Mouse (Mus musculus) hindbrain, embryonic 12.5 days (tissue): ENCODE results near the gene Ppil1. TPM values are rescaled to one million over a fixed set of nuclear protein-coding genes. Genes with fewer than 3 reads are reported as not detected.
"Not testable (repeated sequence)": the region's sequence is repeated elsewhere in the genome, so short reads cannot be mapped to it uniquely, and the experiment has no call there.

ENCODE experiments used
- ATAC-seq: fragments of 200-750 bp; cut with Nextera tagmentation; 2 replicates; pipeline ENCODE4 v1.8.0; 2017; ENCODE audit warnings: moderate TSS enrichment; ENCODE audit not compliant: low FRiP score
- H3K27ac ChIP-seq: fragments of 300-500 bp; sonication (generic); 2 replicates; pipeline ENCODE4 v1.5.1; 2016; ENCODE audit warnings: mild to moderate bottlenecking
- H3K27me3 ChIP-seq: fragments of 300-500 bp; sonication (generic); 2 replicates; pipeline ENCODE4 v1.6.1; 2016; ENCODE audit warnings: mild to moderate bottlenecking
- H3K36me3 ChIP-seq: fragments of 300-500 bp; sonication (generic); 2 replicates; pipeline ENCODE4 v1.6.1; 2016; ENCODE audit warnings: mild to moderate bottlenecking
- H3K4me1 ChIP-seq: fragments of 300-500 bp; sonication (generic); 2 replicates; pipeline ENCODE4 v1.6.1; 2016
- H3K4me2 ChIP-seq: fragments of 300-500 bp; sonication (generic); replicated peaks from 2 replicates; pipeline ENCODE4 v1.6.1; 2016; ENCODE audit warnings: mild to moderate bottlenecking
- H3K4me3 ChIP-seq: fragments of 300-500 bp; sonication (generic); 2 replicates; pipeline ENCODE4 v1.5.1; 2016; ENCODE audit warnings: mild to moderate bottlenecking
- H3K9ac ChIP-seq: fragments of 300-500 bp; sonication (generic); 2 replicates; pipeline ENCODE4 v1.6.1; 2016; ENCODE audit warnings: mild to moderate bottlenecking, moderate library complexity
- H3K9me3 ChIP-seq: fragments of 300-500 bp; sonication (generic); replicated peaks from 2 replicates; pipeline ENCODE4 v1.6.1; 2016; ENCODE audit warnings: mild to moderate bottlenecking
- WGBS: fragments of 180-500 bp; shearing (Covaris S2); methylation state at CpG from one replicate; pipeline ENCODE4 v1.1.7; 2016; 5-methylcytosine and 5-hydroxymethylcytosine counted together
- polyA plus RNA-seq: library from polyadenylated mRNA; unstranded; fragments of >200 nt; fragmentation: Nextera tagmentation; extraction: Ambion mirVana; gene quantifications from 2 replicates; pipeline ENCODE4 v1.2.1, GENCODE M21; 2016

The Ppil1 gene
- polyA plus RNA-seq, 1 experiment from 2014 or later = 105 TPM

DNA sequence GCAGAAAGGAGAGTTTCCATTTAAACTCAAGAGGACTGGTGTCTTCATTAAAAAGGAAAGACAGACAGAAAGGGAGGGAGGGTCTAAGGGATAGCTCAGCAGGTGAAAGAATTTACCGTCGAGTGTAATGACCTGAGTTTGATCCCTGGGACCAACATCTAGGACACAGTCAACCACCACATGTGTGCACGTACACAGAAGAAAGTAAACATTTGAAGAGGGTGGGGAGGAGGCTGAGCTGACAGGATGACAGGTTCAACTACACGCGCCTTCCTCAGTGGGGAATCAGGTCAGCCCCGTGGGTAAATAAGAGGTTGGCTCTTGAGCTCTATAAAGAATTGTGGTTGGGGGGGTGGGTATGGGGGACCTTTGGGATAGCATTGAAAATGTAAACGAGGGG lies 9.2 kb upstream of the Ppil1 start:
- no peak for ATAC-seq
- Histone ChIP-seq H3K27me3 (no peaks in the 10 kb centered on the region), H3K4me2 (no peak overlapping the region), H3K9me3 (no peaks in the 10 kb centered on the region), H3K27ac (no peak overlapping the region), H3K36me3 (0 out of 2 replicates have a peak, but pooled peaks cover under 1% of the 10 kb centered on the region), H3K4me3 (no peak overlapping the region), H3K4me1 (peaks cover 21% of the 10 kb centered on the region), H3K9ac (no peak overlapping the region)
- 88% methylated on average over 7 of the region's 7 CpGs for WGBS

DNA sequence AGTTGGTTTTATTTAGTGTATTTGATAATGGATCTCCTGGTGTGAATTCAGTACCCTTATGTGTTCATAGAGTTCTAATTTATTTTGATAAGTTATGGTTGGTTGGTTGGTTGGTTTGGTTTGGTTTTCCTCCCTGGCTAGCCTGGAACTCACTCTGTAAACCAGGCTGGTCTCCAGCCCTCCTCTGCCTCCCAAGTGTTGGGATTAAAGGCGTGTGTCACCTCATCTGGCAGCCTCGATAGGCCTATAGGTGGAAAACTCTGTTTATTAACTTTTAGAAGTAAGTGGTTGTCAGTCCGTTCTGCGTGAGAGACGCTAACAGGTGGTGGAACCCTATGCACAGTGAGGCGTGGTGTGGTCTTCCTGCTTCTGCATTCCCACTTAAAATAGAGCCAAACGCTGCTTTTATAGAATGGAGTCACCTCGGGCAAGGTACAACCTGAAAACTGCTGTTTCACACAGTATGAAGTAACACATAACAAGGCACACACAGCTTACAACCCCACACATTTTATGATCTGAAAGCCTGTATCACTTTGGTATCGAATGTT lies 6.2 kb upstream of the Ppil1 start:
- peak overlapping the region; percentile 73; the same call in 1 of the 2 replicates for H3K4me2 ChIP-seq
- no peaks in the 10 kb centered on the region for H3K36me3 ChIP-seq
- no peak overlapping the region for H3K27ac ChIP-seq
- H3K27me3 ChIP-seq = no peaks in the 10 kb centered on the region
- no peak overlapping the region for H3K9ac ChIP-seq
- no peaks in the 10 kb centered on the region for H3K9me3 ChIP-seq
- H3K4me3 ChIP-seq = no peak overlapping the region
- ATAC-seq = no peak
- 98% methylated on average over 9 of the region's 9 CpGs for WGBS
- H3K4me1 ChIP-seq = peaks cover 20% of the 10 kb centered on the region

- Histone ChIP-seq H3K4me1 (peaks cover 23% of the 10 kb centered on the region), H3K9me3 (no peaks in the 10 kb centered on the region), H3K4me3 (peak overlapping the region; percentile 90), H3K27me3 (no peaks in the 10 kb centered on the region), H3K27ac (peak overlapping the region; percentile 92), H3K9ac (peak overlapping the region; percentile 91), H3K4me2 (peak overlapping the region; percentile 73), H3K36me3 (no peaks in the 10 kb centered on the region)
- WGBS = 23% methylated on average over 10 of the region's 10 CpGs
- ATAC-seq = no peak
Observed at GRCm38 (mm10) chr17:29269349-29269706, 5.3 kb upstream of the Ppil1 start.

DNA sequence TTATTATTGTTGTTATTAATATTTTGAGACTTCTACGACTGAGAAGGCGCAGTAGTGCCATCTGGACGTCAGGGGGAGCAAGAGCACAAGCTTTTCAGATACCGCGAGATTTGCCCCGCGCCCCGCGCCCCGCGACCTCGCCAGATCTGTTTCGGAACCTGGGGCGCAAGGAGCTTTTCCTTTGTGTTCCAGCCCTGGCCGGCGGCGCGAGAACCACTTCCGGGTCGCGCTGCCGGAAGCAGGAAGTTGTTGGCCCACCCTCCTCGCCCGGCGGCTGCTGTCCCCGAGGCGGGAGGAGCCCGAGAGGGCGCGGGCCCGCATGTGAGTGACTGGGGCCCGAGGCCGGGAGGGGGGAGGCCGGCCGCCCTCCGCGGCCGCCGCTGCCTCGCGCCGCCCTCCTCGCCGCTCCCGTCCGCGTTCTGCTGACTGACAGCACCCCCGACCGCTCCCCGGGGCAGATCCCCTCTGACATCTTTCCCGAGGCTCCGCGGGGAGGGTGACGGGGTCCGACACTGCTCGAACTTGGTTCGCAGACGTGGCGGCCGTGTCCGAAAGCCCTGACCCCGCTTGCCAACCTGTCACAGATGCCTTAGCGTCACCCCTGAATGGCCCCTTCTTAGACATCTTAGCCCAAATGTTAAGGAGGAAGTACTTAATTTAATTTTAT lies 4.8 kb upstream of the Ppil1 start, which contains the start of gene BC004004:
BC004004 (plus strand) TSS at position 107 of the 667 bp plus-strand sequence.
- Histone ChIP-seq H3K9ac (peak within 1 kb of the TSS; percentile 91), H3K36me3 (no peaks in the 10 kb centered on the region), H3K4me1 (peaks cover 21% of the 10 kb centered on the region), H3K4me3 (peak within 1 kb of the TSS; percentile 90), H3K9me3 (no peaks in the 10 kb centered on the region), H3K27me3 (no peaks in the 10 kb centered on the region), H3K4me2 (peak within 1 kb of the TSS; percentile 73), H3K27ac (peak within 1 kb of the TSS; percentile 92)
- WGBS = under 1% methylated on average over 39 of the region's 63 CpGs
- ATAC-seq = peak; percentile 88

GRCm38 (mm10) chr17:29267931-29268681 lies 4.1 kb upstream of the Ppil1 start:
- Histone ChIP-seq H3K4me3 (peak overlapping the region; percentile 90), H3K4me1 (peaks cover 24% of the 10 kb centered on the region), H3K9ac (peak overlapping the region; percentile 49), H3K4me2 (peak overlapping the region; percentile 73), H3K36me3 (no peaks in the 10 kb centered on the region), H3K27ac (peak overlapping the region; percentile 52; the same call in 1 of the 2 replicates), H3K9me3 (no peaks in the 10 kb centered on the region), H3K27me3 (no peaks in the 10 kb centered on the region)
- peak; percentile 55 for ATAC-seq
- WGBS = 59% methylated on average over 6 of the region's 6 CpGs

DNA sequence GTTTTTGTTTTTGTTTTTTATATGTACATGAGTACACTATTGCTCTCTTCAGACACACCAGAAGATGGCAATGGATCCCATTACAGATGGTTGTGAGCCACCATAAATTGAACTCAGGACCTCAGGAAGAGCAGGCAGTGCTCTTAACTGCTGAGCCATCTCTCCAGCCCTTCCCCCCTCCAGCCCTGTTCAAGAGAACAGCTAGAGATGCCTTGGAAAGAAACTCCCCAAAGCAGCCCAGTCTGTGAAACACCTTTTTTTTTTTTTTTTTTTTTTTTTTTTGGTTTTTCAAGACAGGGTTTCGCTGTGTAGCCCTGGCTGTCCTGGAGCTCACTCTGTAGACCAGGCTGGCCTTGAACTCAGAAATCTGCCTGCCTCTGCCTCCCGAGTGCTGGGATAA lies 3.1 kb upstream of the Ppil1 start:
- peaks cover 33% of the 10 kb centered on the region for H3K4me1 ChIP-seq
- H3K27ac ChIP-seq, H3K9ac ChIP-seq, H3K4me3 ChIP-seq, H3K36me3 ChIP-seq, H3K27me3 ChIP-seq, H3K9me3 ChIP-seq, H3K4me2 ChIP-seq, ATAC-seq: not testable (repeated sequence)
- 89% methylated on average over 2 of the region's 2 CpGs for WGBS

GRCm38 (mm10) chr17:29264760-29265159 lies 774 bp upstream of the Ppil1 start:
- peak overlapping the region; percentile 66 for H3K4me2 ChIP-seq
- H3K4me1 ChIP-seq = peaks cover 37% of the 10 kb centered on the region
- H3K27me3 ChIP-seq = no peaks in the 10 kb centered on the region
- H3K36me3 ChIP-seq = peaks cover 16% of the 10 kb centered on the region
- no peaks in the 10 kb centered on the region for H3K9me3 ChIP-seq
- no peak for ATAC-seq
- peak overlapping the region; percentile 87; the same call in 1 of the 2 replicates for H3K4me3 ChIP-seq
- peak overlapping the region; percentile 97; the same call in 1 of the 2 replicates for H3K27ac ChIP-seq
- no peak overlapping the region for H3K9ac ChIP-seq
- 86% methylated on average over 5 of the region's 5 CpGs for WGBS

GRCm38 (mm10) chr17:29263417-29263816 lies 569 bp downstream of the Ppil1 start:
- no peak; the same call in none of the 2 replicates for ATAC-seq
- peak overlapping the region; percentile 97 for H3K27ac ChIP-seq
- H3K9me3 ChIP-seq = no peaks in the 10 kb centered on the region
- peaks cover 18% of the 10 kb centered on the region for H3K36me3 ChIP-seq
- peak overlapping the region; percentile 87 for H3K4me3 ChIP-seq
- peak overlapping the region; percentile 66 for H3K4me2 ChIP-seq
- under 1% methylated on average over 14 of the region's 14 CpGs for WGBS
- no peaks in the 10 kb centered on the region for H3K27me3 ChIP-seq
- peak overlapping the region; percentile 83 for H3K9ac ChIP-seq
- H3K4me1 ChIP-seq = peaks cover 31% of the 10 kb centered on the region

GRCm38 (mm10) chr17:29262259-29262649 lies 1.7 kb downstream of the Ppil1 start:
- peaks cover 27% of the 10 kb centered on the region for H3K4me1 ChIP-seq
- peaks cover 29% of the 10 kb centered on the region for H3K36me3 ChIP-seq
- no peaks in the 10 kb centered on the region for H3K27me3 ChIP-seq
- H3K4me2 ChIP-seq = peak overlapping the region; percentile 66
- H3K9ac ChIP-seq = no peak overlapping the region
- no peak overlapping the region for H3K27ac ChIP-seq
- H3K4me3 ChIP-seq = no peak overlapping the region
- WGBS = 61% methylated on average over 2 of the region's 2 CpGs
- no peaks in the 10 kb centered on the region for H3K9me3 ChIP-seq
- no peak for ATAC-seq

- no peak overlapping the region for H3K4me3 ChIP-seq
- H3K27ac ChIP-seq = no peak overlapping the region
- no peaks in the 10 kb centered on the region for H3K9me3 ChIP-seq
- 93% methylated on average over 22 of the region's 22 CpGs for WGBS
- H3K9ac ChIP-seq = no peak overlapping the region
- H3K4me2 ChIP-seq = peak overlapping the region; percentile 66; the same call in 1 of the 2 replicates
- peaks cover 34% of the 10 kb centered on the region for H3K36me3 ChIP-seq
- no peak for ATAC-seq
- H3K4me1 ChIP-seq = peaks cover 27% of the 10 kb centered on the region
- no peaks in the 10 kb centered on the region for H3K27me3 ChIP-seq
Observed at GRCm38 (mm10) chr17:29261603-29262258, 2.3 kb downstream of the Ppil1 start.

DNA sequence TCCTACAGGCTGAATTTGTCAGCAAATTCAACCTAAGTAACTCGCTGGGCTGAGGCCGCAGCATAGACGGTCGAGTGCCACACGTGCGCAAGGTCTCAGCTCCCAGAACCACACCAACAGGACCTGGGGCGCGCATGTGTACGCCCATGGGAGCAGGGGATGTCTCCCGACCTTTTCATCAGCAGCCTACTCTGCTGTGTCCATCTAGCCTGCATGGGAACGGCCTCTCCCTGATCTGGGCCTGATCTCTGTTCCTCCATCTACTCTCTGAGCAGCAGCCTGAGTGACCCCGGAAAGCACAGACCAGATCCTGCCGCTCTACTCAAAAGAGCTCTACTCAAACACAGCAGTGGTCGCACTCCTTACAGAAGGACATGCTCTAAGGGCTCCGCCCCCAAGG lies 3.5 kb downstream of the Ppil1 start:
- H3K4me1 ChIP-seq = peaks cover 27% of the 10 kb centered on the region
- no peak overlapping the region for H3K9ac ChIP-seq
- no peaks in the 10 kb centered on the region for H3K9me3 ChIP-seq
- no peak overlapping the region for H3K27ac ChIP-seq
- WGBS = 87% methylated on average over 15 of the region's 15 CpGs
- no peak overlapping the region for H3K4me2 ChIP-seq
- no peak overlapping the region for H3K4me3 ChIP-seq
- H3K27me3 ChIP-seq = no peaks in the 10 kb centered on the region
- ATAC-seq = no peak
- peaks cover 47% of the 10 kb centered on the region for H3K36me3 ChIP-seq

DNA sequence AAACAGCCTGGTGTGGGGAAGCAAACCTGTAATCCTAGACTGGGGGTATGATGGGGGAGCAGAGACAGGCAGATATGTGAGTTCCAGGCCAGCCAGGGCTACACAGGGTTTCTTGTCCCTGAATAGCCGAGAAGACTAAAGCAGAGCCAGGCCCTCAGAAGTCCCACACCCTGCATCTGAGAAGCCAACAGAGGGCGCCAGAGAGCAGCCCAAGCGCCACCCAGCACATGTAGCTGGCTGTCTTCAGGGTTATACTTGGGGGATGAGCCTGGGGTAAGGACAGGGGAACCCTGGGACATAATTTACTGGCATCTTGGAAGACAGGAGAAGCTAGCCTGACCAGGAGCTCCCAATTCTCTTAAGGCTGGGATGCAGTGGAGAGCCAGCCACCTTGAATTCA lies 4.5 kb downstream of the Ppil1 start:
- Histone ChIP-seq H3K36me3 (peaks cover 50% of the 10 kb centered on the region), H3K9me3 (no peaks in the 10 kb centered on the region), H3K4me2 (no peak overlapping the region), H3K27ac (no peak overlapping the region), H3K4me1 (peaks cover 26% of the 10 kb centered on the region), H3K4me3 (no peak overlapping the region), H3K9ac (0 out of 2 replicates have a peak overlapping the region, but pooled peaks have one; percentile 14), H3K27me3 (no peaks in the 10 kb centered on the region)
- ATAC-seq = no peak
- 4% methylated on average over 3 of the region's 3 CpGs for WGBS
